Mouse (Mus musculus) ovary, adult 10 weeks (tissue): ENCODE data around the gene Olfr1120. TPM values are rescaled to one million over a fixed set of nuclear protein-coding genes. Genes with fewer than 3 reads are reported as not detected.

Experiments used
- polyA plus RNA-seq: library from polyadenylated mRNA; stranded (reverse); fragments of 350-450 nt; fragmentation: Illumina TruSeq; extraction: RNeasy Lipid Tissue Mini Kit (QIAGEN cat#74804); gene quantifications from one replicate; pipeline ENCODE4 v1.2.3, GENCODE M21; 2014

The Olfr1120 gene
- polyA plus RNA-seq = not detected

DNA sequence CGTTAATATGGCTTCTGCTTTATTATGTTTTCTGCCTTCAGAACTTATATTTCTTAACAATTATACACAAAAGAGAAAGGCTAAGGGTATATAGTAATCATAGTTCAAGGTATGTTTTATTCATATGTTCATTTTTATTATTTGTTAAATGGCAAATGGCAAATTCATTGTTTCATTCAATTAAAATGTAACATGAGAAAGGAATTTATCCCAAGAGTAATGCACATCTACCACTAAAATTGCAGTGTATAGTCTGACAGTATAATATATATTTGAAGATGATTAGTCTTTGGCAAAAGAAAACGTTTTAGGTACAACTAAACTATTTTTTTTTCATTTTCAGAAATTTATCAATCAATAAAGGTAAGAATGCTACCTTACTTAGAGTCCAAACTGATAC lies at the start of gene Olfr1120:
TSS of gene Olfr1120 (plus strand) at position 301 of the 400 bp plus-strand sequence.

GRCm38 (mm10) chr2:87307281-87307680 lies 47.3 kb upstream of the Olfr1120 start, which contains the start of gene Olfr1118:
TSS of gene Olfr1118 (plus strand) at chr2:87307581.

GRCm38 (mm10) chr2:87369595-87369994 lies 15.0 kb downstream of the Olfr1120 start, which contains the start of gene Olfr1121:
TSS of gene Olfr1121 (plus strand) at chr2:87369895.

GRCm38 (mm10) chr2:87385549-87385948 lies 30.9 kb downstream of the Olfr1120 start, which contains the start of gene Olfr1122:
TSS of gene Olfr1122 (plus strand) at chr2:87385849.

Other genes starting within 250 kb of the Olfr1120 start
- not detected for gene Olfr259, start 240.2 kb upstream of the Olfr1120 start, polyA plus RNA-seq
- gene Olfr1110, start 214.5 kb upstream of the Olfr1120 start, polyA plus RNA-seq = not detected
- gene Olfr1111, start 202.2 kb upstream of the Olfr1120 start, polyA plus RNA-seq = not detected
- gene Olfr1112, start 167.0 kb upstream of the Olfr1120 start, polyA plus RNA-seq = not detected
- not detected for gene Olfr1113, start 145.8 kb upstream of the Olfr1120 start, polyA plus RNA-seq
- gene Olfr1115, start 106.8 kb upstream of the Olfr1120 start, polyA plus RNA-seq = not detected
- not detected for gene Olfr1116, start 87.3 kb upstream of the Olfr1120 start, polyA plus RNA-seq
- not detected for gene Olfr1118, start 47.2 kb upstream of the Olfr1120 start, polyA plus RNA-seq
- gene Olfr1121, start 15.1 kb downstream of the Olfr1120 start, polyA plus RNA-seq = not detected
- not detected for gene Olfr1122, start 31.0 kb downstream of the Olfr1120 start, polyA plus RNA-seq
- gene Olfr1123, start 61.8 kb downstream of the Olfr1120 start, polyA plus RNA-seq = not detected
- not detected for gene Olfr1124, start 75.5 kb downstream of the Olfr1120 start, polyA plus RNA-seq
- gene Olfr1126, start 99.1 kb downstream of the Olfr1120 start, polyA plus RNA-seq = not detected
- not detected for gene Pramel7, start 142.3 kb downstream of the Olfr1120 start, polyA plus RNA-seq
- not detected for gene Pramel6, start 151.8 kb downstream of the Olfr1120 start, polyA plus RNA-seq
- not detected for gene Olfr153, start 177.0 kb downstream of the Olfr1120 start, polyA plus RNA-seq
- gene Olfr1128, start 190.7 kb downstream of the Olfr1120 start, polyA plus RNA-seq = not detected
- gene Olfr1129, start 219.1 kb downstream of the Olfr1120 start, polyA plus RNA-seq = not detected